Mouse (Mus musculus): ENCODE measurements around the gene Igsf9b. TPM values are rescaled to one million over a fixed set of nuclear protein-coding genes. Genes with fewer than 3 reads are reported as not detected.

Gene Igsf9b
- polyA plus RNA-seq, 1 experiment from 2014 or later = 4.4 TPM

- peaks cover 3% of the 10 kb centered on the region; the same call in 1 of the 2 replicates for H3K36me3 ChIP-seq
- H3K27me3 ChIP-seq (replicated peaks) = no peaks in the 10 kb centered on the region
- 77% methylated on average over 5 of the region's 5 CpGs for WGBS
- no peak for ATAC-seq
- no peaks in the 10 kb centered on the region for H3K9me3 ChIP-seq
- no peak overlapping the region for H3K27ac ChIP-seq
- no peak overlapping the region for H3K9ac ChIP-seq
- no peak overlapping the region for H3K4me3 ChIP-seq (replicated peaks)
- no peaks in the 10 kb centered on the region for H3K4me1 ChIP-seq (replicated peaks)
- H3K4me2 ChIP-seq (replicated peaks) = no peak overlapping the region
These were observed 14.4 kb downstream of the Igsf9b start for GRCm38 (mm10) chr9:27313427-27313826.

GRCm38 (mm10) chr9:27321267-27321666 is 22.3 kb downstream of the Igsf9b start:
- 83% methylated on average over 8 of the region's 8 CpGs for WGBS
- no peak for ATAC-seq
- H3K27ac ChIP-seq = no peak overlapping the region
- H3K27me3 ChIP-seq (replicated peaks) = no peaks in the 10 kb centered on the region
- no peak overlapping the region for H3K9ac ChIP-seq
- no peak overlapping the region for H3K4me2 ChIP-seq (replicated peaks)
- no peaks in the 10 kb centered on the region for H3K4me1 ChIP-seq (replicated peaks)
- peaks cover 3% of the 10 kb centered on the region; the same call in 1 of the 2 replicates for H3K36me3 ChIP-seq
- H3K4me3 ChIP-seq (replicated peaks) = no peak overlapping the region
- H3K9me3 ChIP-seq = no peaks in the 10 kb centered on the region

GRCm38 (mm10) chr9:27322277-27322676 is 23.3 kb downstream of the Igsf9b start:
- Histone ChIP-seq H3K4me1 (replicated peaks) (no peaks in the 10 kb centered on the region), H3K4me2 (replicated peaks) (no peak overlapping the region), H3K9me3 (no peaks in the 10 kb centered on the region), H3K27ac (no peak overlapping the region), H3K27me3 (replicated peaks) (no peaks in the 10 kb centered on the region), H3K9ac (no peak overlapping the region), H3K36me3 (peaks cover 3% of the 10 kb centered on the region; the same call in 1 of the 2 replicates), H3K4me3 (replicated peaks) (no peak overlapping the region)
- WGBS = 80% methylated on average over 7 of the region's 7 CpGs
- no peak for ATAC-seq

GRCm38 (mm10) chr9:27323412-27323811 is 24.4 kb downstream of the Igsf9b start:
- Histone ChIP-seq H3K4me2 (replicated peaks) (no peak overlapping the region), H3K4me3 (replicated peaks) (no peak overlapping the region), H3K9me3 (no peaks in the 10 kb centered on the region), H3K27me3 (replicated peaks) (no peaks in the 10 kb centered on the region), H3K9ac (no peak overlapping the region), H3K36me3 (no peaks in the 10 kb centered on the region), H3K27ac (no peak overlapping the region), H3K4me1 (replicated peaks) (no peaks in the 10 kb centered on the region)
- no peak for ATAC-seq
- 74% methylated on average over 3 of the region's 3 CpGs for WGBS

GRCm38 (mm10) chr9:27325920-27326319 is 26.9 kb downstream of the Igsf9b start:
- Histone ChIP-seq H3K9ac (no peak overlapping the region), H3K9me3 (no peaks in the 10 kb centered on the region), H3K27me3 (replicated peaks) (no peaks in the 10 kb centered on the region), H3K4me3 (replicated peaks) (no peak overlapping the region), H3K4me1 (replicated peaks) (no peaks in the 10 kb centered on the region), H3K27ac (no peak overlapping the region), H3K4me2 (replicated peaks) (no peak overlapping the region), H3K36me3 (no peaks in the 10 kb centered on the region)
- 52% methylated on average over 2 of the region's 2 CpGs for WGBS
- no peak for ATAC-seq

GRCm38 (mm10) chr9:27327558-27327957 is 28.6 kb downstream of the Igsf9b start:
- no peak overlapping the region for H3K4me2 ChIP-seq (replicated peaks)
- no peak overlapping the region for H3K9ac ChIP-seq
- no peaks in the 10 kb centered on the region for H3K27me3 ChIP-seq (replicated peaks)
- no peaks in the 10 kb centered on the region for H3K9me3 ChIP-seq
- no peaks in the 10 kb centered on the region for H3K36me3 ChIP-seq
- no peak for ATAC-seq
- H3K4me3 ChIP-seq (replicated peaks) = no peak overlapping the region
- WGBS = 89% methylated on average over 3 of the region's 3 CpGs
- H3K4me1 ChIP-seq (replicated peaks) = no peaks in the 10 kb centered on the region
- H3K27ac ChIP-seq = no peak overlapping the region

GRCm38 (mm10) chr9:27330374-27330773 is 31.4 kb downstream of the Igsf9b start:
- Histone ChIP-seq H3K9ac (no peak overlapping the region), H3K4me2 (replicated peaks) (no peak overlapping the region), H3K36me3 (no peaks in the 10 kb centered on the region), H3K4me1 (replicated peaks) (no peaks in the 10 kb centered on the region), H3K27ac (no peak overlapping the region), H3K9me3 (no peaks in the 10 kb centered on the region), H3K27me3 (replicated peaks) (no peaks in the 10 kb centered on the region), H3K4me3 (replicated peaks) (no peak overlapping the region)
- WGBS = 66% methylated on average over 4 of the region's 4 CpGs
- no peak for ATAC-seq

- H3K9ac ChIP-seq = no peak overlapping the region
- no peak overlapping the region for H3K4me3 ChIP-seq (replicated peaks)
- no peaks in the 10 kb centered on the region for H3K9me3 ChIP-seq
- ATAC-seq = no peak
- H3K27ac ChIP-seq = no peak overlapping the region
- H3K4me2 ChIP-seq (replicated peaks) = no peak overlapping the region
- H3K27me3 ChIP-seq (replicated peaks) = no peaks in the 10 kb centered on the region
- H3K4me1 ChIP-seq (replicated peaks) = no peaks in the 10 kb centered on the region
- H3K36me3 ChIP-seq = no peaks in the 10 kb centered on the region
- WGBS = 94% methylated on average over 7 of the region's 7 CpGs
These were observed 32.5 kb downstream of the Igsf9b start for GRCm38 (mm10) chr9:27331538-27331937.

GRCm38 (mm10) chr9:27334895-27335294 is 35.9 kb downstream of the Igsf9b start:
- Histone ChIP-seq H3K4me3 (replicated peaks) (no peak overlapping the region), H3K27ac (no peak overlapping the region), H3K9ac (no peak overlapping the region), H3K4me1 (replicated peaks) (no peaks in the 10 kb centered on the region), H3K27me3 (replicated peaks) (no peaks in the 10 kb centered on the region), H3K4me2 (replicated peaks) (no peak overlapping the region), H3K36me3 (no peaks in the 10 kb centered on the region), H3K9me3 (no peaks in the 10 kb centered on the region)
- peak; percentile 45 for ATAC-seq
- WGBS = 87% methylated on average over 9 of the region's 9 CpGs

GRCm38 (mm10) chr9:27336962-27337636 is 38.1 kb downstream of the Igsf9b start:
- H3K36me3 ChIP-seq = no peaks in the 10 kb centered on the region
- H3K9me3 ChIP-seq = no peaks in the 10 kb centered on the region
- H3K4me2 ChIP-seq (replicated peaks) = no peak overlapping the region
- 76% methylated on average over 4 of the region's 4 CpGs for WGBS
- H3K4me1 ChIP-seq (replicated peaks) = no peaks in the 10 kb centered on the region
- no peak overlapping the region for H3K4me3 ChIP-seq (replicated peaks)
- H3K27ac ChIP-seq = no peak overlapping the region
- H3K27me3 ChIP-seq (replicated peaks) = no peaks in the 10 kb centered on the region
- no peak overlapping the region for H3K9ac ChIP-seq
- peak; percentile 39; the same call in 1 of the 2 replicates for ATAC-seq

- H3K9me3 ChIP-seq = no peaks in the 10 kb centered on the region
- no peak overlapping the region for H3K4me3 ChIP-seq (replicated peaks)
- WGBS = 79% methylated on average over 1 of the region's 1 CpGs
- H3K27me3 ChIP-seq (replicated peaks) = no peaks in the 10 kb centered on the region
- H3K4me2 ChIP-seq (replicated peaks) = no peak overlapping the region
- no peak for ATAC-seq
- H3K27ac ChIP-seq = no peak overlapping the region
- H3K4me1 ChIP-seq (replicated peaks) = no peaks in the 10 kb centered on the region
- no peak overlapping the region for H3K9ac ChIP-seq
- no peaks in the 10 kb centered on the region for H3K36me3 ChIP-seq
These were observed 40.2 kb downstream of the Igsf9b start for GRCm38 (mm10) chr9:27339168-27339567.

GRCm38 (mm10) chr9:27346541-27347269 is 47.7 kb downstream of the Igsf9b start:
- H3K9ac ChIP-seq = no peak overlapping the region
- no peaks in the 10 kb centered on the region for H3K9me3 ChIP-seq
- ATAC-seq = no peak
- no peak overlapping the region for H3K27ac ChIP-seq
- WGBS = 59% methylated on average over 11 of the region's 11 CpGs
- no peaks in the 10 kb centered on the region for H3K4me1 ChIP-seq (replicated peaks)
- H3K36me3 ChIP-seq = no peaks in the 10 kb centered on the region
- H3K4me2 ChIP-seq (replicated peaks) = no peak overlapping the region
- no peaks in the 10 kb centered on the region for H3K27me3 ChIP-seq (replicated peaks)
- H3K4me3 ChIP-seq (replicated peaks) = no peak overlapping the region

GRCm38 (mm10) chr9:27353082-27353481 is 54.1 kb downstream of the Igsf9b start:
- no peak overlapping the region for H3K27ac ChIP-seq
- WGBS = 80% methylated on average over 7 of the region's 7 CpGs
- no peak overlapping the region for H3K4me2 ChIP-seq (replicated peaks)
- no peak overlapping the region for H3K9ac ChIP-seq
- H3K4me3 ChIP-seq (replicated peaks) = no peak overlapping the region
- no peaks in the 10 kb centered on the region for H3K4me1 ChIP-seq (replicated peaks)
- no peak for ATAC-seq
- no peaks in the 10 kb centered on the region for H3K36me3 ChIP-seq
- H3K9me3 ChIP-seq = no peaks in the 10 kb centered on the region
- H3K27me3 ChIP-seq (replicated peaks) = no peaks in the 10 kb centered on the region
